Mouse (Mus musculus) hindbrain, embryonic 13.5 days (tissue): Measurements from ENCODE around the gene Apol6. TPM values are rescaled to one million over a fixed set of nuclear protein-coding genes. Genes with fewer than 3 reads are reported as not detected.

ENCODE experiments used
- ATAC-seq: fragments of 200-750 bp; cut with Nextera tagmentation; 2 replicates; pipeline ENCODE4 v1.8.0; 2017; ENCODE audit warnings: moderate TSS enrichment; ENCODE audit not compliant: low FRiP score
- H3K27ac ChIP-seq: fragments of 300-500 bp; sonication (generic); 2 replicates; pipeline ENCODE4 v1.5.1; 2015; ENCODE audit warnings: inconsistent platforms, mild to moderate bottlenecking, moderate library complexity
- H3K27me3 ChIP-seq: fragments of 300-500 bp; sonication (generic); 2 replicates; pipeline ENCODE4 v1.6.1; 2015; ENCODE audit warnings: mild to moderate bottlenecking, inconsistent platforms
- H3K36me3 ChIP-seq: fragments of 300-500 bp; sonication (generic); 2 replicates; pipeline ENCODE4 v1.6.1; 2015; ENCODE audit warnings: mild to moderate bottlenecking, inconsistent platforms
- H3K4me1 ChIP-seq: fragments of 300-500 bp; sonication (generic); replicated peaks from 2 replicates; pipeline ENCODE4 v1.6.1; 2015; ENCODE audit warnings: inconsistent platforms
- H3K4me2 ChIP-seq: fragments of 300-500 bp; sonication (generic); 2 replicates; pipeline ENCODE4 v1.6.1; 2015; ENCODE audit warnings: inconsistent platforms, mild to moderate bottlenecking, moderate library complexity
- H3K4me3 ChIP-seq: fragments of 300-500 bp; sonication (generic); 2 replicates; pipeline ENCODE4 v1.5.1; 2015; ENCODE audit warnings: mild to moderate bottlenecking, inconsistent platforms
- H3K9ac ChIP-seq: fragments of 300-500 bp; sonication (generic); 2 replicates; pipeline ENCODE4 v1.6.1; 2015; ENCODE audit warnings: mild to moderate bottlenecking, inconsistent platforms
- H3K9me3 ChIP-seq: fragments of 300-500 bp; sonication (generic); 2 replicates; pipeline ENCODE4 v1.6.1; 2016; ENCODE audit warnings: inconsistent platforms
- WGBS: fragments of 180-500 bp; shearing (Covaris S2); methylation state at CpG from one replicate; pipeline ENCODE4 v1.1.7; 2015; 5-methylcytosine and 5-hydroxymethylcytosine counted together
- polyA plus RNA-seq: library from polyadenylated mRNA; unstranded; fragments of >200 nt; fragmentation: Nextera tagmentation; extraction: Ambion mirVana; gene quantifications from 2 replicates; pipeline ENCODE4 v1.2.1, GENCODE M21; 2015

Gene Apol6
- polyA plus RNA-seq, 1 experiment from 2014 or later: not detected

DNA sequence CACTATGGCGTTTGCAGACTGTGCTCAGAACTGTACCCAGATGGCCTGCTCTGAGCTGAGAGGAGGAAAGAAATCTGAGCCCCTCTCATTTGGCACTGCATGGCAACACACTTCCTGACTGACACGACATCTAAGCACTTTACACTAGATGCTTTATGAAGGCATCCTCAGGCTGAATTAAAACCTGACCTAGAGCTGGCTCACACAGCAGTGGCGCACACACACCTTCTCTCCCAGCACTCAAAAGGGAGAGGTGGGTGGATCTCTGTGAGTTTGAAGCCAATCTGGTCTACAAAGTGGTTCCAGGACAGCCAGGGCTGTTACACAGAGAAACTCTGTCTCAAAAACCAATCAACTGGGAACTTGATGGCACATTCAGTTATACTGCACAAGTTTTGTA lies 55.2 kb downstream of the Apol6 start:
- Histone ChIP-seq H3K4me2 (no peak overlapping the region), H3K27me3 (no peaks in the 10 kb centered on the region), H3K27ac (peak overlapping the region; percentile 35), H3K4me1 (peaks cover 8% of the 10 kb centered on the region), H3K36me3 (peaks cover 53% of the 10 kb centered on the region), H3K9me3 (no peaks in the 10 kb centered on the region), H3K4me3 (no peak overlapping the region), H3K9ac (no peak overlapping the region)
- 79% methylated on average over 3 of the region's 3 CpGs for WGBS
- no peak for ATAC-seq

DNA sequence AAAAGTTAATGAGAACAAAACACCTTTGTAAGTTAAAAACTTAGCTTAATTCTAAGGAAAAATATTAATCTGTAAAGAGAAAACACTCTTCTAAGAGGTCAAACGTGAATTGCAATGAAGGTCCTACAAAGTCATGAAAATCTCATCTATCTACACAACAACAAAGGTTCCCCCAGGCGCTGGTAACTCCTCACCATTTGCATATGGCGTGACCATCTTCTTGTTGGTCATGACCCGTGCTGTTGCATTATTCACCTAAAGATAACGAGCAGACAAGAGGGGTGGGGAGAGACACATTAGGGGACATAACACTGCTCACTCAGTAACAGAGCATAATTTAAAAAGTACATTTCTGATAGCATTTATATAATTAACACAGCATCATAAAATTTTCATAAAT lies 58.2 kb downstream of the Apol6 start:
- H3K4me3 ChIP-seq: no peak overlapping the region
- H3K4me1 ChIP-seq: peaks cover 15% of the 10 kb centered on the region
- no peak for ATAC-seq
- no peak overlapping the region for H3K4me2 ChIP-seq
- no peak overlapping the region for H3K9ac ChIP-seq
- no peaks in the 10 kb centered on the region for H3K9me3 ChIP-seq
- peaks cover 35% of the 10 kb centered on the region for H3K36me3 ChIP-seq
- H3K27ac ChIP-seq: no peak overlapping the region
- no peaks in the 10 kb centered on the region for H3K27me3 ChIP-seq
- WGBS: 61% methylated on average over 5 of the region's 5 CpGs

DNA sequence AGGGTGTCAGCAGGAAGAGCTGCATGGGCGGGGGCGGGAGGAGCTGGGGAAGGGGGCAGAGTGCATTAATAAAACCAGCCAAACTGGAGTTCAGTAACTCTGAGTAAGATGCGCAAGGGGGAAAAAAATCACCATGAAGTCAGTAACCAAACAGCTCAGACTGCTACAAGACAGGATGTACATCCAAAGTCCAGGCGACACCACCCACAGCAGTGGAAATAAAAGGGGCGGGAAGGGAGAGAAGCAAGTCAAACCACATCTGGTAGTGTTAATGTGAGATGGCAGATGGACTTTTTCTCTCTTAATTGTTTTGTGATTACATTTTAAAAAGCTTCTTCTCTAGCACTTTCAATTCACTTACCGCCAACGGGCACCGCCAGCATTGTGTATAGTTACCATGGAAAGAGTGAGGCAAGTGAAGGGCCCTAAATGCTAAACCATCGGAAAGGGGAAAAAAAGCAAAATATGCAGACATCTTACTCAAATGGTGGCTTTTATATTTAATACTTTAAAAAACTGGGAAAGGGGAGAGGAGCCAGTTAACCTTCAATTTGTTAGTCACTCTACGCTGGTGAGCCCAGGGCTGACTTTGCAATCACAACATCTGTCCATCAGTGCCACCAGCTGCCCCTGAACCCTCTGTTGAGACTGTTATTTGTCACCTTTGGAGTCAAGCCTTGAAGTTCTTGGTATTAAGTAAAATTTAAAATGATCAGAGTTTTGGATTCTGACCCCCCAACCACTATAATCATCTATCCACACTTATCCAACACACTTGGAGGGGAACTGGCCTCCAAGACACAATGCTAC lies 60.0 kb downstream of the Apol6 start:
- H3K36me3 ChIP-seq: peaks cover 27% of the 10 kb centered on the region
- no peak for ATAC-seq
- H3K27me3 ChIP-seq: no peaks in the 10 kb centered on the region

DNA sequence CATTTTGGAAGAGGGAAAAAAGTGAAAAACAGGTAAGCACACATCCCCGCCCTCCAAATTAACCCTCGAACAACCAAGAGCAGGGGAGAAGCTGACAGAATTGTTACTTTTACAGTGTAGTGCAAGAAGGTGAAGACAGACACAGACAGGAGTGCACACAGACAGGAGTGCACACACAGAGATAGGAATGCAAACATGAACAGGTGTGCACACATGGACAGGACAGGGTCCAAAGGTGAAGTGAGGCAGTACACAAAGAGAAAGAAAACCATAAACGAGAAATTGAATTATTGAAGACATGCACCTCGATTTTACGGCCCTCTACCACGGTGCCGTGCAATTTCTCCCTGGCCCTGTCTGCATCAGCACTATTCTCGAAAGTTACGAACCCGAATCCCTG lies 60.7 kb downstream of the Apol6 start:
- H3K36me3 ChIP-seq: peaks cover 28% of the 10 kb centered on the region
- 84% methylated on average over 10 of the region's 10 CpGs for WGBS
- ATAC-seq: no peak

More for the DNA sequence above, 60.0 kb downstream of the Apol6 start:
- Histone ChIP-seq H3K9me3 (no peaks in the 10 kb centered on the region), H3K4me1 (peaks cover 15% of the 10 kb centered on the region), H3K4me3 (no peak overlapping the region), H3K27ac (peak overlapping the region; percentile 50; the same call in 1 of the 2 replicates), H3K9ac (no peak overlapping the region), H3K4me2 (no peak overlapping the region)
- WGBS: 47% methylated on average over 10 of the region's 10 CpGs

More for the DNA sequence above, 60.7 kb downstream of the Apol6 start:
- Histone ChIP-seq H3K9me3 (no peaks in the 10 kb centered on the region), H3K4me1 (peaks cover 15% of the 10 kb centered on the region), H3K9ac (no peak overlapping the region), H3K27ac (no peak overlapping the region), H3K27me3 (no peaks in the 10 kb centered on the region), H3K4me3 (no peak overlapping the region), H3K4me2 (no peak overlapping the region)

Other genes starting within 250 kb of the Apol6 start
- 40.7 and 41.9 TPM in 2 replicates for gene Zfp251, start 173.3 kb upstream of the Apol6 start, polyA plus RNA-seq
- gene Zfp7, start 165.5 kb upstream of the Apol6 start, polyA plus RNA-seq: 10.3 and 11.8 TPM in 2 replicates
- 0.77 and 1.1 TPM in 2 replicates for gene Gm49527, start 165.4 kb upstream of the Apol6 start, polyA plus RNA-seq
- 21.6 and 25.2 TPM in 2 replicates for gene Zfp647, start 119.3 kb upstream of the Apol6 start, polyA plus RNA-seq
- 53.2 and 57.8 TPM in 2 replicates for gene 1110038F14Rik, start 96.2 kb upstream of the Apol6 start, polyA plus RNA-seq
- gene Mb, start 5.9 kb downstream of the Apol6 start, polyA plus RNA-seq: 0.44 and 0.62 TPM in 2 replicates